Mouse (Mus musculus) small intestine, adult 2 months (tissue): ENCODE data around the gene Ece2. TPM values are rescaled to one million over a fixed set of nuclear protein-coding genes. Genes with fewer than 3 reads are reported as not detected.
"Not testable (repeated sequence)": the region's sequence is repeated elsewhere in the genome, so short reads cannot be mapped to it uniquely, and the experiment has no call there.

ENCODE experiments used
- H3K27ac ChIP-seq: fragments of 200-500 bp; 2 replicates; pipeline ENCODE4 v1.5.1; 2012; ENCODE audit warnings: low read depth, low read length, control low read depth, inconsistent platforms; ENCODE audit not compliant: insufficient read depth
- H3K27me3 ChIP-seq: fragments of 200-500 bp; 2 replicates; pipeline ENCODE4 v1.6.1; 2012; ENCODE audit warnings: mild to moderate bottlenecking, moderate library complexity, low read length, inconsistent platforms; ENCODE audit not compliant: control insufficient read depth, insufficient read depth
- H3K36me3 ChIP-seq: fragments of 200-500 bp; 2 replicates; pipeline ENCODE4 v1.6.1; 2012; ENCODE audit warnings: mild to moderate bottlenecking, low read length, control low read depth, inconsistent platforms; ENCODE audit not compliant: control insufficient read depth, insufficient read depth
- H3K4me1 ChIP-seq: fragments of 200-500 bp; 2 replicates; pipeline ENCODE4 v1.6.1; 2012; ENCODE audit warnings: low read length, inconsistent platforms, mixed read lengths; ENCODE audit not compliant: control insufficient read depth, insufficient read depth, insufficient read length
- H3K4me3 ChIP-seq: fragments of 200-500 bp; 2 replicates; pipeline ENCODE4 v1.5.1; 2012; ENCODE audit warnings: low read depth, mild to moderate bottlenecking, control low read depth, inconsistent platforms, low read length, moderate library complexity
- CTCF ChIP-seq: fragments of 200-500 bp; IDR thresholded peaks from 2 replicates; pipeline ENCODE4 v1.5.1; 2012; ENCODE audit warnings: low read depth, mild to moderate bottlenecking, control low read depth, inconsistent platforms, low read length, moderate library complexity, mixed read lengths; ENCODE audit not compliant: insufficient replicate concordance, insufficient read length; ENCODE audit errors: extremely low read depth
- POLR2A ChIP-seq: fragments of 200-500 bp; IDR thresholded peaks from 2 replicates; pipeline ENCODE4 v1.6.1; 2012; ENCODE audit warnings: low read depth, mild to moderate bottlenecking, control low read depth, inconsistent platforms, low read length, moderate library complexity
- WGBS: fragments of 180-500 bp; shearing (Covaris S2); methylation state at CpG from one replicate; pipeline ENCODE4 v1.1.7; 2018; 5-methylcytosine and 5-hydroxymethylcytosine counted together
- polyA plus RNA-seq: library from polyadenylated mRNA; depleted of rRNA; stranded (reverse); fragments of >200 nt; gene quantifications from 2 replicates; pipeline ENCODE4 v1.2.3, GENCODE M21; 2012

Ece2 gene
- polyA plus RNA-seq, 1 experiment = 0.19 TPM

GRCm38 (mm10) chr16:20657661-20658060 is 28.0 kb downstream of the Ece2 start:
- Histone ChIP-seq H3K36me3 (peaks cover 71% of the 10 kb centered on the region), H3K4me3 (no peak overlapping the region), H3K27ac (no peak overlapping the region), H3K4me1 (no peaks in the 10 kb centered on the region), H3K27me3 (no peaks in the 10 kb centered on the region)
- no peak for TF ChIP-seq POLR2A
- TF ChIP-seq CTCF = no peak
- WGBS = 83% methylated on average over 4 of the region's 4 CpGs

GRCm38 (mm10) chr16:20668013-20668412 is 38.4 kb downstream of the Ece2 start, which contains the start of gene Eif4g1:
Gene Eif4g1, plus strand, starts transcription at chr16:20668313.
- not testable (repeated sequence) for H3K4me3 ChIP-seq, H3K27ac ChIP-seq, H3K27me3 ChIP-seq, H3K36me3 ChIP-seq, H3K4me1 ChIP-seq
- WGBS = 100% methylated on average over 5 of the region's 6 CpGs

GRCm38 (mm10) chr16:20670291-20670690 is 40.7 kb downstream of the Ece2 start:
- no peak for TF ChIP-seq CTCF
- TF ChIP-seq POLR2A = no peak
- peaks cover 12% of the 10 kb centered on the region for H3K4me1 ChIP-seq
- H3K4me3 ChIP-seq = no peak overlapping the region
- 87% methylated on average over 3 of the region's 3 CpGs for WGBS
- no peak overlapping the region for H3K27ac ChIP-seq
- peaks cover 6% of the 10 kb centered on the region for H3K36me3 ChIP-seq
- no peaks in the 10 kb centered on the region for H3K27me3 ChIP-seq

- Histone ChIP-seq H3K36me3 (peaks cover 16% of the 10 kb centered on the region), H3K4me1 (peaks cover 13% of the 10 kb centered on the region), H3K4me3 (no peak overlapping the region), H3K27me3 (no peaks in the 10 kb centered on the region), H3K27ac (peak overlapping the region; percentile 11; the same call in 1 of the 2 replicates)
- WGBS = 11% methylated on average over 6 of the region's 6 CpGs
- TF ChIP-seq POLR2A (no peak), CTCF (no peak)
These were observed 42.3 kb downstream of the Ece2 start for GRCm38 (mm10) chr16:20671886-20672285.

- Histone ChIP-seq H3K27ac (peak overlapping the region; percentile 35; the same call in 1 of the 2 replicates), H3K36me3 (peaks cover 16% of the 10 kb centered on the region), H3K4me3 (peak overlapping the region; percentile 98), H3K4me1 (peaks cover 13% of the 10 kb centered on the region), H3K27me3 (no peaks in the 10 kb centered on the region)
- TF ChIP-seq POLR2A (peak; percentile 86), CTCF (no peak)
- under 1% methylated on average over 38 of the region's 38 CpGs for WGBS
These were observed 42.9 kb downstream of the Ece2 start for GRCm38 (mm10) chr16:20672500-20672902.

- H3K27me3 ChIP-seq = no peaks in the 10 kb centered on the region
- H3K36me3 ChIP-seq = peaks cover 20% of the 10 kb centered on the region
- H3K4me3 ChIP-seq = peak overlapping the region; percentile 98
- peaks cover 13% of the 10 kb centered on the region for H3K4me1 ChIP-seq
- WGBS = under 1% methylated on average over 77 of the region's 78 CpGs
- TF ChIP-seq POLR2A (no peak), CTCF (no peak)
- peak overlapping the region; percentile 82 for H3K27ac ChIP-seq
These were observed 43.5 kb downstream of the Ece2 start for GRCm38 (mm10) chr16:20672965-20673705.

GRCm38 (mm10) chr16:20673706-20674303 is 44.2 kb downstream of the Ece2 start:
- TF ChIP-seq CTCF (no peak), POLR2A (no peak)
- H3K27ac ChIP-seq = peak overlapping the region; percentile 82
- H3K36me3 ChIP-seq = peaks cover 27% of the 10 kb centered on the region
- 3% methylated on average over 14 of the region's 14 CpGs for WGBS
- peak overlapping the region; percentile 98 for H3K4me3 ChIP-seq
- H3K27me3 ChIP-seq = no peaks in the 10 kb centered on the region
- peaks cover 13% of the 10 kb centered on the region for H3K4me1 ChIP-seq
